Mouse (Mus musculus): ENCODE results near the gene Usp54.
"Not testable (repeated sequence)": the region's sequence is repeated elsewhere in the genome, so short reads cannot be mapped to it uniquely, and the experiment has no call there.

The Usp54 gene

DNA sequence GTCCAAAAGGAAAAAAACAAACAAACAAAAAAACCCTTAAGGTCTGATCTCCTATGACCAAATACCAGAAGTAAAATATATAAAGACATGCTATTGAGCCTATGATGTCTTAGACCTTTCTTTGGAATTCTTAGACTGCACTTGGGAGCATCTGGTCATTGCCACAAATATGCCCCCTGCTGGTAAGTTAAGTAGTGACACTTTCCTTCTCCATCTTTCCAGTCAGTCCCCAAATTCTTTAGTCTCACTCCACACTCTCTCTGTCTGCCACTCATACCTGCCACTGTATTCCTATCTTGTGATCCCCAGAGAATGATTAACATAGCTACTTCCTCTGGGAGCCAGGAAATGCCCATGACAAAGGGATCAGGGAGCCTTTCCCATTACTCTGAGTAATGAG, 17.5 kb upstream of the Usp54 start:
- in situ Hi-C loops (cut with MboI; ENCODE audit: low pct_unique_long_range_greater_than_20kb in 1 of 2, low sequenced_read_pairs in 2 of 2, unreplicated experiment in 1 of 2) = loop anchor here in 1 of 2 experiments (5.0 kb wide), 1 partner anchor 71 kb away; no protein-coding TSS in a partner anchor

DNA sequence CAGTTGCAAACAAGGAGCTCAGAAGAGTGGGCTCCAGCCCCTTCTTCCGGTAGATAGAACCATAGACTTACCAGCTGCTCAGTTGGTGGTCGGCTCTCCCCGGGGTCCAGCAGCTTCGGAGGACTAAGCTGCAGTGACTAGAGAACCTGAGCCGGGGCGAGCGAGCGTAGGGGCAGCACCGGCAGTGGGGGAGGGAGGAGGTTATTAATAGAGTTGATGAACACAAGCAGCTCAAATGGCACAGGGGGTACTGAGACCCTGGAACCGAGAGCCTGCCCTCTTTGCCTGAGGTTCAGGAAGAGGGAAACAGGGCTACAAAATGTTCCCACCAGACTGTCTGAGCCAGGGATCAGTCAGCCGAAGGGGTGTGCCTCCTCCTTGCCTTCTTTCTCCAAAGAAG, 15.5 kb upstream of the Usp54 start, which contains the start of gene Myoz1:
Myoz1 (minus strand) TSS at position 180 of the 400 bp plus-strand sequence.
- in situ Hi-C loops (cut with MboI; ENCODE audit: low pct_unique_long_range_greater_than_20kb in 1 of 2, low sequenced_read_pairs in 2 of 2, unreplicated experiment in 1 of 2) = loop anchor here in 1 of 2 experiments (5.0 kb wide), 1 partner anchor 69 kb away; no protein-coding TSS in a partner anchor

DNA sequence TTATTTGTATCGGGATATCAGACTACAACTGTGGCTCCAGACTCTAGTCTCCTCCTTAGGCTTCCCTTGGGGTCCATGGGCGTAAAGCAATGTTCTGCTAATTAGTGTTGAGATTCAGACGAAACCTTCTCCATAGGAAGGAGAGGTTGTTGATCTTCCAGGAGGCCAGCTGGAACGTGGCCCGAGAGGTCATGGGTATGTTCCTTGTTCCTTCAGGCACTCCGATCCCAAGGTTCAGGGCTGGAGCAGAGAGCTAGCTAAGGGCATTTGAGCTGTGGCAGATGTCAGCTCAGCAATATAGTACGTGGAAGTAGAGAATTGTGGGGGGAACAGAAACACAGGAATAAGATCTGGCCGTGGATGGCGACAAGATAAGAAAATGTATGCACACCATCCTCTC, 14.9 kb upstream of the Usp54 start:
- in situ Hi-C loops (cut with MboI; ENCODE audit: low pct_unique_long_range_greater_than_20kb in 1 of 2, low sequenced_read_pairs in 2 of 2, unreplicated experiment in 1 of 2) = loop anchor here in 1 of 2 experiments (5.0 kb wide), 1 partner anchor 68 kb away; no protein-coding TSS in a partner anchor

DNA sequence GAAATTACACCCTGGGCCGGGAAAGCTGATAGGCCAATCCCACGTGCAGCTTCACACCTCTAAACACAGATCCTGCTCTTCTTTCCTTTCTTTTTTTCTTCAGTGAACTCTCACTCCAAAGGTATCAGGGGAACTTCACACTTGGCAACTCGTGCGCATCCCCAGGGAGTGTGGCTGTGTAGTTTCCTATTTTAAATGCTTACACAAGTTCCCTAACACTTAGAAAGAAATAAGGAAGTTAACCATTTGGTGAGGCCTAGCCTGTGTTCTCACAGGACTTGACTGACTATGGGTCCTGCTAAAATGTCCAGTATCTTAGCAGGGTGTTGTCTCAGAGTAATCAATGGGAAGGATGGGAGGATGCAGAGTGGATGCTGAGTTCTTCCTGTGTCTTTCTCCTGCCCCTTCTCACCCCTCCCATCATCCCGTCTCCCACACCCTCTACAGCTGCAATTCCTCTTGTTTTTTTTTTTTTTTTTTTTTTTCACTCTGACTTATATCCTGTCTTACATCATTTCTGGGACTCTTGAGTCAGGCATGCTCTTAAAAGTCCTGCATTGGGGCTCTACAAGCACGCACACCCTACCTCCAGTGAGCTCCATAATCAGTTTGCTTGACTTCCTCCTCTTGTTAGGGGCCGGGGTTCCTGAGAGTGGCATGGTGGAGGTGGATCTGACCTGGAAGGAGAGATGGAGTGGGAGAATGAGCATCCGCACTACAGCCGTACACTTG, 14.0 kb upstream of the Usp54 start:
- in situ Hi-C loops (cut with MboI; ENCODE audit: low pct_unique_long_range_greater_than_20kb in 1 of 2, low sequenced_read_pairs in 2 of 2, unreplicated experiment in 1 of 2) = loop anchor here in 1 of 2 experiments (5.0 kb wide), 1 partner anchor 68 kb away; no protein-coding TSS in a partner anchor

DNA sequence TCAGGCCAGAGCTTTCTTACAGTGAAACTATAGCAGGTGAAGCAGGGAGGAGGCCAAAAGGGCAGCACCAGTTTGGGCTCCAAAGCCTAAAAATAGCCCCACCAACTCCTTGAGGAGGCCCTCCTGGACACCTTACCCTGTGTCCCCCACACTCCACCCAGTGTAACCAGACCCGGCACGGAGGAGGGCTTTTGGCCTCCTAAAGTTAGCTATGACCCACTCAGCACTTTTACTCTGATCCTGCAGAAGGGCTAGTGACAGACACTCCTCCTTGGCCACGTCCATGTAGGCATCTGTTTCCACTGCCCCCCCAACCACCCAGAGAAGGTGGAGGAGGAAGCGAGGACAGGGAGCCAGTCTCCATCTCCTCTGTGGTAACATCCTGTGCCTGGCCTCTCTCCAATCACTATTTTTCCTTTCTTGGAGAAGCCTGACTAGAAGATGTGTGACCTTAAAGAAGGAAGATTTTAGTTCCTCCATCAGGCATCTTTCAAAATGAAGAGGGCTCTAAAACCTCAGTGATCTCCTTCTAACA, 10.9 kb upstream of the Usp54 start:
- in situ Hi-C loops (cut with MboI; ENCODE audit: low pct_unique_long_range_greater_than_20kb in 1 of 2, low sequenced_read_pairs in 2 of 2, unreplicated experiment in 1 of 2) = no loop called here

DNA sequence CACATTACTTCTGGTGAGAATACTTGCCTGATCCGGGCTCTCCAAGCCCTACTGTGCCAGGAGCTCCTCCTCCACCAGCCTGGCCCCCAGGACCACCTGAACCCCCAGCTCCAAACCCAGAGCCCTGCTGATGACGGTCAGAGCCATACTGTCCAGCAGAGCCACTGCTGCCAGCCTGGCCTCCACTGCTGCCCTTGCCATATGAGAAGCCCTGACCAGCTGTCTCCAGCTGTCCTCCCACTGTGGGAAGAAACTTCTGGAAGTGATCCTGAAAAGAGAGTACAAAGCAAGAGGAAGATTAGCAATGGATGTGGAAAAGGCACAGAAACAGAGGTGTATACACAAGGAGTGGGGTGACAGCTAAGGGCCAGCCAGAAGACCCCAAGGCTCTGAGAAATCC, 10.1 kb upstream of the Usp54 start:
- in situ Hi-C loops (cut with MboI; ENCODE audit: low pct_unique_long_range_greater_than_20kb in 1 of 2, low sequenced_read_pairs in 2 of 2, unreplicated experiment in 1 of 2) = no loop called here

DNA sequence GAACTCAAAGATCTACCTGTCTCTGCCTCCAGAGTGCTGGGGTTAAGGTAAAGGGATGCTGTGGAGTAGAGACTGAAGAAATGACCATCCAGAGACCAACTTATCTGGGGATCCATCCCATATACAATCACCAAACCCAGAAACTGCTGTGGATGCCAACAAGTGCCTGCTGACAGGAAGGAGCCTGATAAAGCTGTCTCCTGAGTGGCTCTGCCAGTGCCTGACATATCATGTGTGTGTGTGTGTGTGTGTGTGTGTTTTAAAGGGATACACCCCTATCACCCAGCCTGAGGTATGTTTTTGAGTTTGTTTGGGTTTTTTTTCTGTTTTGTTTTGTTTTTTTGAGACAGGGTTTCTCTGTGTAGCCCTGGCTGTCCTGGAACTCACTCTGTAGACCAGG, 5.5 kb upstream of the Usp54 start:
- in situ Hi-C loops (cut with MboI; ENCODE audit: low pct_unique_long_range_greater_than_20kb in 1 of 2, low sequenced_read_pairs in 2 of 2, unreplicated experiment in 1 of 2) = no loop called here

DNA sequence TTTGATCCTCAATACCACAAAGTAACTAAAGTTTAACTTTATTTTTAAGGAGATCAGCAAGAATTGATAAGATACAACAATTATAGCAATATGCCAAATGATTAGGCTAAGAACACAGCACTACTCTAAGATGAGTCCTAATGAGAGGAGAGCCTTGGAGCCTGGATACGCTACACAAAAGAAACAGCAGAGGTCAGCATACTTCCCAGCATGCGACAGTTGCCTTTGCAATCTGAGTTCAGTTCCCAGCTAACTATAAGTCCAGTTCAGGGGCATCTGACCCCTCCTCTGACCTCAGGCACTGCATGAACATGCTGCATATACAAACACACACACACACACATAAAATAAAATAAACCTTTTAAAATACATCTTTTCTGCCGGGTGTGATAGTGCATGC, 4.7 kb upstream of the Usp54 start:
- in situ Hi-C loops (cut with MboI; ENCODE audit: low pct_unique_long_range_greater_than_20kb in 1 of 2, low sequenced_read_pairs in 2 of 2, unreplicated experiment in 1 of 2) = no loop called here

DNA sequence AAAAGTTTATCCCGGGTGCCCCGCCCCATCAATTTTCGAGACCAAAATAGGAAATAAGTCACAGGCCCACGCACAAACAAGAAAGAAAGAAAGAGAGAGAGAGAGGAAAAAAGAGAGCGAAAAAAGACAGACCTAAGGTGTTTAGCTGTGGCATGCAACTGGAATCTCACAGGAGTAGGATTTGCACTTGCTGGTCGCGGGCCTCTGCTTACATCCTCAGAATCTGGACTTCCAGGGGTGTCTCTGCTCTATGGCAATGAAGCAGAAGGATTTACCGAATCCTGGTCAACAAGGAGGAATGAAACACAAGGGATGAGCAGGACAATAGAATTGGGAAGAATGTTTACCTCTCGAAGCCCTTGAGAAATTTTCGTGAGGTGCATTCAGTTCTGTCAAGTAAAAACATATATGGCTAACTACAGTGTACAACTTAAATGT, 594 bp upstream of the Usp54 start:
- in situ Hi-C loops (cut with MboI; ENCODE audit: low pct_unique_long_range_greater_than_20kb in 1 of 2, low sequenced_read_pairs in 2 of 2, unreplicated experiment in 1 of 2) = no loop called here

DNA sequence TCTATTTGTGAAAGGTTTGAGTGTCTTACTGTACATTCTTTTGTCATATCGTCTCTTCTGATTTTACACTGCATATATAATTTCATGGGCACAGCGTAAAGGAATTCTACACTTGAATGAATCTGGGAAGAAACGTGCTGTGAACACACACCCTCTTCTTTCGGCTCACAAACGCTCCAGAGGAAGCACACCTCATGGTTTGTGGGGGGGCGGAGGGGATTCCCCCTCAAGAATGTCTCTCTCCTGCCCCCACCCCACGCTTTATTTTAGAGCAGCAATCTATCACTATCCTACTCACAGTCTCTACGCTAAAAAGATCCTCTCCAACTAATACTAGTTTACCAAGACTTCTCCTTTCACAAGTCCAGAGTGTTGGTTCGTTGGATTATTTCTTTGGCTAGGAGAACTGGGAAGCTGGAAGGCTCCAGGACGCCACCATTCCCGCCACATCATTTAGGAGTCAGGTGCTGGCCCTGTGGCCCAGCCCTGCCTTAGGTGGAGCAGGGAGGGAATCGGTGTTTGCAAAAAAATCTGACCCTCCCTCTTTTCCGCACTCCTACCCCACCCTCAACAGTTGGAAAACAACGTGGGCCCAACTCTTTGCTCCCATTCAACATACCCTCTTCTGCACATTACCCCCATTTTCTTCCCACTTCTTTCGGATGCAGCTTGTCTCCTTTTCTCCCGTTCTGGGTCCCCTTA, 794 bp downstream of the Usp54 start:
- in situ Hi-C loops (cut with MboI; ENCODE audit: low pct_unique_long_range_greater_than_20kb in 1 of 2, low sequenced_read_pairs in 2 of 2, unreplicated experiment in 1 of 2) = no loop called here

DNA sequence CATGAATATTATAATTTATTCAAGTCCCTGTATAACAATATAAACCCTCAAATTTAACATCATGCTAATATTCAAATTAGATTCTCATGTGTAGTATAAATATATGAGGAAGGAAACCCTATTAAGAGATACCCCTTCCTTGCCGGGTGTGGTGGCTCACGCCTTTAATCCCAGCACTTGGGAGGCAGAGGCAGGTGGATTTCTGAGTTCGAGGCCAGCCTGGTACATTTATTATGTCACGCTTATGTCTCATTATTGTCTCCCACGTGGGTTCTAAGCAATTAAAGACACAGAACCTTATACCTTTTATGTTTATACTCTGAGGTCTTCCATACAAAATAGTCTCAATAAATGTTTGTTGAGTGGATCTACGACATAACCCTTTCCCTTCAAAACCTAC, 2.2 kb downstream of the Usp54 start:
- in situ Hi-C loops (cut with MboI; ENCODE audit: low pct_unique_long_range_greater_than_20kb in 1 of 2, low sequenced_read_pairs in 2 of 2, unreplicated experiment in 1 of 2) = no loop called here

DNA sequence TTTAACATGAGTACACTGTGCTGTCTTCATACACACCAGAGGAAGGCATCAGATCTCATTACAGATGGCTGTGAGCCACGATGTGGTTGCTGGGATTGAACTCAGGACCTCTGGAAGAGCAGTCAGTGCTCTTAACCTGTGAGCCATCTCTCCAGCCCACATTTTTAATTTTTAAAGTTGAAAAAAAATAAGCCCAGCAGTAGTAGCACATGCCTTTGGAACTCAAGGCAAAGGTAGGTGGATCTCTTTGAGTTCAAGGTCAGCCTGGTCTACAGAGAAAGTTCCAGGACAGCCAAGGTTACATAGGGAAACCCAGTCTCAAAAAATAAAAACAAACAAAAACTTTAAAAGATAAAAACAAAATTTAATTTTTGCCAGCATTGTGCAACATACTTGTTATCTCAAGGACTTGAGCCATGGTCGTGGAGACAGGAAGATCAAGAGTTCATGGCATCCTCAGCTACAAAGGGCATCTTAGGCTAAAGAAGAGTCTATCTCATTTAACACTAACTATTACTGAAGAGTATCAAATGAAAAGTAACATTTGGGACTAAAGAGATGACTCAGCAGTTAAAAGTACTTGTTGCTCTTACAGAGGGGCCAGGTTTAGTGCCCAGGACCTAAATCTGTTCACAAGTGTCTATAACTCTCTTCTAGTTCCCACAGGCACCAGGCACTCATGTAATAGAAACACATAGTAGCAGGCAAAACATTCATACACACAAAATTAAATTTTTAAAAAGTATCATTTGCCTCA, 2.9 kb downstream of the Usp54 start:
- in situ Hi-C loops (cut with MboI; ENCODE audit: low pct_unique_long_range_greater_than_20kb in 1 of 2, low sequenced_read_pairs in 2 of 2, unreplicated experiment in 1 of 2) = no loop called here

DNA sequence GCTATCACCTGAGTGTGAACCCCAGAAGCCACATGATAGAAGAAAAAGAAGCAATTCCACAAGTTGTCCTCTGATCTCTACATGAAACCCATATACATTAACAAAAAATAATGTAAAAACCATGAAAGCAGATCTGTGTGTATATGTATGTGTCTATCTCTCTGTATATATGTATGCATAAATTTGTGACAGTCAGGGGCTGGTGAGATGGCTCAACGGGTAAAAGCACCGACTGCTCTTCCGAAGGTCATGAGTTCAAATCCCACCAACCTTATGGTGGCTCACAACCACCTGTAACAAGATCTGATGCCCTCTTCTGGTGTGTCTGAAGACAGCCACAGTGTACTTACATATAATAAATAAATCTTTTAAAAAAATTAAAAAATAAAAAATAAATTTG, 3.9 kb downstream of the Usp54 start:
- in situ Hi-C loops (cut with MboI; ENCODE audit: low pct_unique_long_range_greater_than_20kb in 1 of 2, low sequenced_read_pairs in 2 of 2, unreplicated experiment in 1 of 2) = not testable (repeated sequence)

DNA sequence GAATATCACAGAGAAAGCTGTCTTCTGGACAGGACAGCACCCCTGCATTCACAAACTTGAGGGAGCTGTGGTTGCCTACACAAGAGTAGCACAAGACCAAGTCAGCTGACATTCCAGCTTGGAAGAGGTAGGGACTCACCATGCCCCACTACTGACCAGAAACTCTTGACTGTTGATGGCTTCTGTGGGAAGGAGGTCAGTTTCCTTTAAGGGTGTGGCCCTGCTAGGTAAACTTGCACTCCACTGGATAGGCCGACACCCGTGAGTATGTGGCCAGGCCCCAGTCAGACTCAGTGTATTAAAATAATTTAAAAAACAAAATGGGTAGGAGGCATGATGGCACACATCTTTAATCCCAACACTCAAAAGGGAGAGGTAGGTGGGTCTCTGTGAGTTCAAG, 5.3 kb downstream of the Usp54 start:
- in situ Hi-C loops (cut with MboI; ENCODE audit: low pct_unique_long_range_greater_than_20kb in 1 of 2, low sequenced_read_pairs in 2 of 2, unreplicated experiment in 1 of 2) = no loop called here

DNA sequence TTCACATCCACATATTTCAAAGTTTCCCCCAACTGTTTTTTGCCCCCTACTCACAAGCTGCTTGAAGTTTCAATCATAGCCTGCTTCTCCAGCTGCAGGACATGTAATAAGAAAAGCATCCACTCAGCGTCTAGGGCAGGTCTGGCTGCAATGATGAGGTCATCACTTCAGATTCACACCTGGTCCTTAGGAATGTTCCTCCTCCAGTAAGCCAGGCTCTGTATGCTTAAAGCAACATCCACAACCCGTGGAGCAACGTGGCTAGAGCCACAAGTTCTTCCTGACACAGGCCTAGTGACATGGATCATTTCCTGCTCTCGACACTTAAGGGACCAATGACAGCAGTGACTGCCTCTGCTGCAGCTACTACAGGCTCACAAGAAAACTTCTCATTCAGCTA, 9.6 kb downstream of the Usp54 start:
- in situ Hi-C loops (cut with MboI; ENCODE audit: low pct_unique_long_range_greater_than_20kb in 1 of 2, low sequenced_read_pairs in 2 of 2, unreplicated experiment in 1 of 2) = no loop called here

DNA sequence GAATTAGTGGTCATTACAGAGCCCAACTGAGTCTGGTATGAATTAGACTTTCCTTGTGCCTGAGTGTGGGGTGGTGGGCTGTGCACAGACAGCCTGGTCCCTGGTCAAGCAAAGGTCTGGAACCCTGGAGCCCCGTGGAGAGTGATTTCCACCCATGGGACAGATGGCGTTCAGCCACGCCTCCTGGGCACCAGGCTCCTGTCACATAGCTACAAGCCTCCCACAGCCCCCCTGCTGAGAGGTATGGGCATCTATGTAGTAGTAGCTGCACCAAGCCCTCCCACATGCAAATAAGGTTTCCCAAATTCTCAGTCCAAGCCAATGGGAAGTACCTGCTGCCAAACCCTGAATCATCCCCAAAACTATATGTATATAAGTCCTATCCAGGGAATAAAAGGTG, 13.9 kb downstream of the Usp54 start:
- in situ Hi-C loops (cut with MboI; ENCODE audit: low pct_unique_long_range_greater_than_20kb in 1 of 2, low sequenced_read_pairs in 2 of 2, unreplicated experiment in 1 of 2) = no loop called here

DNA sequence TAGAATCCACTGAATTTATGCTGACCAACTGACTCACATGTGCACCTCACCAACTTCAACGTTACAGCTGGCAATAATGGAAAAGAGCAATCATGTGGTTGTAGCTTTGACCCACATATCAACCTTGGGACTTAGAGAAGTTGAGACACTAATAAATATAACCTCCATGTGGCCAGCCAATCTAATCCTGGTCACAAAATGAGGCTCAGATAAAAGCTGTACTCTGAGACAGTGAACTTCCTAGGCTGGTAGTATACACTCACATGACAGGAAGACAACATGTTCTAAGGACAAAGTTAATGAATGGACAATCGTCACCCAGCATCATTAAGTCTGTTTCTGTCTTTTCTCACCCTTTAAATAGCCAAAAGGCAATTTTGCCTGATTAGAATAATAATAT, 14.4 kb downstream of the Usp54 start:
- in situ Hi-C loops (cut with MboI; ENCODE audit: low pct_unique_long_range_greater_than_20kb in 1 of 2, low sequenced_read_pairs in 2 of 2, unreplicated experiment in 1 of 2) = no loop called here

DNA sequence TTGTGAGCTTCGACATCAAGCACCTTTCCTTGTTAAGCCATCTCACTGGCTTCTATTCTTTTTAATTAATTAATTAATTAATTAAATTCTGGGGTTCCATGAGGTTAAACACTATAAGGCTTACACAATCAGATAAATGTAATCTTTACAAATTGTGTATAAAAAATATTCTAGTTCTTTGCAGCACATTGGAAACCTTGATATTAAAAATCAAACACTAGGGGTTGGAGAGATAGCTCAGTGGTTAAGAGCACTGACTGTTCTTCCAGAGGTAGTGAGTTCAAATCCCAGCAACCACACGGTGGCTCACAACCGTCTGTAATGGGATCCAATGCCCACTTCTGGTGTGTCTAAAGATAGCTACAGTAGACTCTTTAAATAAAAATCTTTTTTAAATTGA, 18.0 kb downstream of the Usp54 start:
- in situ Hi-C loops (cut with MboI; ENCODE audit: low pct_unique_long_range_greater_than_20kb in 1 of 2, low sequenced_read_pairs in 2 of 2, unreplicated experiment in 1 of 2) = no loop called here

DNA sequence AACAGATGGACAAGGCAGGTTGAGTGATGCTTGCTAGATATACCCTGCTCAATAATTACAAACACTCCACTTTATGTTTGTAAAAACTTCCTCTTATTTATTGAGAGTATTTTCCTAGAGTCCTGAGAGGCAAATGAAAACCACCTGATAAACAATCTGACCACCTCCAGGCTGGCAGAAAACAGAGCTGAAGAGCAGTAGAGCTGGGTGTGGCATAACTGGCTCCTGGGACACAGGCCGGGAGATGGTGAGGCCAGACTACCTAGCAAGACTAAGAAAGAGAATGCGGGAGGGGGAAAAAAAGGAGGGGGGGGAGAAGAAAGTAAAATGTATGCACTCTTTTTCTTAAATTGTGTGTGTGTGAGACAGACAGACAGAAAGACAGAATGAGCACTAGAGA, 18.5 kb downstream of the Usp54 start:
- in situ Hi-C loops (cut with MboI; ENCODE audit: low pct_unique_long_range_greater_than_20kb in 1 of 2, low sequenced_read_pairs in 2 of 2, unreplicated experiment in 1 of 2) = no loop called here
